Mouse (Mus musculus): ENCODE data around the gene Col5a1. TPM values are rescaled to one million over a fixed set of nuclear protein-coding genes. Genes with fewer than 3 reads are reported as not detected.

Col5a1 gene
- polyA plus RNA-seq, 1 experiment from 2014 or later, result 11.1 TPM

DNA sequence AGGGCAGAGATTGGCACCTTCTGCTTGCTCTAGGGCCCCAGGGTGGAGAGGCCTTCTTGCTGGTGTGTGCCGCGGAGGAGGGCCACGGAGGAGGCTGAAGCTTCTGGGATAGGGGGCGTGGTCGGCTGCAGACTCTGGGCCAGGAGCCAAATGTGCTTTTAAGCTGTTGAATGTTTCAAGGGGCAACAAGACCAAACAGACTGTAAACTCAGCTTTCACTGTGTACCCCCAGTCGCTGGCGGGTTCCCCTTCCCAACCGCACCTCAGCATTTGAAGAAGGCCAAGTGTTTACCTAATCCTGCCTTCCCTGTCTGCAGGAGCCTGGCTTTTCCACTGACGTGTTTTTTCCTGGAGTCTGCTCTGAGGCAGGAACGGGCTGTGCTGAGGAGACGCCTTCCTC, 48.0 kb downstream of the Col5a1 start:
- Histone ChIP-seq H3K9me3 (no peaks in the 10 kb centered on the region), H3K4me3 (no peak overlapping the region), H3K27me3 (ENCODE audit: poor library complexity, severe bottlenecking) (no peaks in the 10 kb centered on the region), H3K27ac (peak overlapping the region; percentile 12; the same call in 1 of the 2 replicates), H3K36me3 (replicated peaks) (no peaks in the 10 kb centered on the region), H3K4me1 (peaks cover 39% of the 10 kb centered on the region)
- 74% methylated on average over 11 of the region's 11 CpGs for WGBS
- DNase-seq (ENCODE audit: extremely low spot score, low spot score), result no peak

DNA sequence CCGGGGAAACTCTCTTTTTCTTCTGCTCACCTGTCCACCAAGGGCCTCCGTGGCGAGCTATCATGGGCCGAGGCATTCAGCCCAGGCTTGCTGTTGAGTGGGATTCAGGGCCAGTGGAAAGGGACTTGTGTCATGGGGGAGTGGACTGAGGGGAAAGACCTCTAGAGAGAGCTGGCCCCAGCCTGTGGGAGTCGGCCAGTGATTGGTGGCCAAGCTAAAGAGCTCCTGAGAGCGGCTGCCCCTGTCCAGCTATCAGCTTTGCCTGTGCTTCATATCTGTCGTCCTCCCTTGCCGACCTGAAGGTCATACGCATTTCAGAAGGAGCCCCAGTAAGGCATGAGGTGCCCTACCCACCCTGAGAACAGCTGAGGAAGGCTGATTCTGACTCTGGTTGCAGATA, 48.6 kb downstream of the Col5a1 start:
- no peak for DNase-seq (ENCODE audit: extremely low spot score, low spot score)
- H3K4me3 ChIP-seq, result no peak overlapping the region
- peaks cover 39% of the 10 kb centered on the region for H3K4me1 ChIP-seq
- H3K36me3 ChIP-seq (replicated peaks), result no peaks in the 10 kb centered on the region
- no peaks in the 10 kb centered on the region for H3K27me3 ChIP-seq (ENCODE audit: poor library complexity, severe bottlenecking)
- H3K27ac ChIP-seq, result 0 out of 2 replicates have a peak overlapping the region, but pooled peaks have one; percentile 12
- no peaks in the 10 kb centered on the region for H3K9me3 ChIP-seq
- 82% methylated on average over 9 of the region's 9 CpGs for WGBS

GRCm38 (mm10) chr2:27935441-27935840, 49.2 kb downstream of the Col5a1 start:
- 96% methylated on average over 2 of the region's 2 CpGs for WGBS
- Histone ChIP-seq H3K4me1 (peaks cover 38% of the 10 kb centered on the region), H3K27ac (no peak overlapping the region), H3K36me3 (replicated peaks) (no peaks in the 10 kb centered on the region), H3K27me3 (ENCODE audit: poor library complexity, severe bottlenecking) (no peaks in the 10 kb centered on the region), H3K9me3 (no peaks in the 10 kb centered on the region), H3K4me3 (no peak overlapping the region)
- DNase-seq (ENCODE audit: extremely low spot score, low spot score), result no peak

DNA sequence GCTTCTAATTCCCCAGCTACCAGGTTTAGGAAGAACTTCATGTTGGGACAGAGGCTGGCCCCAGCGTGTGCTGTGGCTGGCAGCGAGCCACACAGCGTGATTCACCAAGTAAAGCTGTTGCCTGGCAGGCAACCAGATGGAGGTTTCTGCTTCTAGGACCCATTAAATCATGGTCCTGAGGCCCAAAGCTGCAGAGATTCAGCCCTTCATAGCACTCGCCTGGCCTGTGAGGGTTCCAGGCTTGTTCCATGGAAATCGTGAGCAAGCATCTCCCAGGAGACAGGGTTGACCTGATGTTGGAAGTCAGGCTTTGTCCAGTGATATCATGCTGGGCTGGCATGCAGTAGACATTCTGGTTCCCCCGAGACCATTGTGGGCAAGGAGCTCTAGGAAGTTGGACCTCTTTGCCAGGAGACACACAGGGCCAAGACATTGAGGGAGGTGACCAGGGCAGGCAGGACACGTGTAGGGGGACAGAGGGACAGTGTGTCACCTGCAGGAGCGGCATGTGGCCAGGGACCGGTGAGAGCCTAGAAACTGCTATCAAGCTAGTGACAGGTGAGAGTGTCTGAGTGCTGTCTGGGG, 50.5 kb downstream of the Col5a1 start:
- Histone ChIP-seq H3K9me3 (no peaks in the 10 kb centered on the region), H3K27me3 (ENCODE audit: poor library complexity, severe bottlenecking) (no peaks in the 10 kb centered on the region), H3K27ac (no peak overlapping the region), H3K36me3 (replicated peaks) (no peaks in the 10 kb centered on the region), H3K4me3 (no peak overlapping the region), H3K4me1 (peaks cover 25% of the 10 kb centered on the region)
- DNase-seq (ENCODE audit: extremely low spot score, low spot score), result no peak
- 91% methylated on average over 9 of the region's 9 CpGs for WGBS

- H3K4me3 ChIP-seq, result no peak overlapping the region
- no peaks in the 10 kb centered on the region for H3K27me3 ChIP-seq (ENCODE audit: poor library complexity, severe bottlenecking)
- peaks cover 3% of the 10 kb centered on the region; the same call in 1 of the 2 replicates for H3K4me1 ChIP-seq
- no peaks in the 10 kb centered on the region for H3K9me3 ChIP-seq
- WGBS, result 92% methylated on average over 4 of the region's 4 CpGs
- H3K36me3 ChIP-seq (replicated peaks), result no peaks in the 10 kb centered on the region
- DNase-seq (ENCODE audit: extremely low spot score, low spot score), result no peak
- no peak overlapping the region for H3K27ac ChIP-seq
These were observed 53.2 kb downstream of the Col5a1 start for GRCm38 (mm10) chr2:27939433-27939832.

GRCm38 (mm10) chr2:27940144-27940543, 53.9 kb downstream of the Col5a1 start:
- Histone ChIP-seq H3K27me3 (ENCODE audit: poor library complexity, severe bottlenecking) (no peaks in the 10 kb centered on the region), H3K4me3 (no peak overlapping the region), H3K36me3 (replicated peaks) (no peaks in the 10 kb centered on the region), H3K9me3 (no peaks in the 10 kb centered on the region), H3K27ac (no peak overlapping the region), H3K4me1 (no peaks in the 10 kb centered on the region)
- WGBS, result 88% methylated on average over 12 of the region's 12 CpGs
- no peak for DNase-seq (ENCODE audit: extremely low spot score, low spot score)

DNA sequence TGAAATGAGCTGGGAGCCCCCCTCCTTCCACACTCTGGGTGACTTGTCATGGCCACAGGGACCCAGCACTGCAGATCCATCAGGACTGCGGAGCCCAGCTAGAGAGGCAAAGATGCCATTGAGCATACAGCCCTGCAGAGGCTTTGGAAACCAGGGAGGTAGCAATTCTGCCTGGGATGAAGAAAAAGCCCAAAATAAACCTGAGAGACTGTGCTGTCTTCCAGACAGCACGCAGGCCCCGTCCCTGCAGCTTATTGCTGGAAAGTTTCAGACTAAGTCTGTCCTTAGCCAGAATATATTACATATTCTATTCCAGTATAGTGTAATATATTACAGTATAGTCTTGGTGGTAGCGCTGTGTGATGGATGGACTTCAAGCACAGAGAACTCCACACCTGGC, 61.0 kb downstream of the Col5a1 start:
- WGBS, result 93% methylated on average over 4 of the region's 4 CpGs
- H3K9me3 ChIP-seq, result no peaks in the 10 kb centered on the region
- no peaks in the 10 kb centered on the region for H3K4me1 ChIP-seq
- no peak overlapping the region for H3K27ac ChIP-seq
- no peak for DNase-seq (ENCODE audit: extremely low spot score, low spot score)
- peaks cover 20% of the 10 kb centered on the region for H3K36me3 ChIP-seq (replicated peaks)
- no peak overlapping the region for H3K4me3 ChIP-seq
- H3K27me3 ChIP-seq (ENCODE audit: poor library complexity, severe bottlenecking), result no peaks in the 10 kb centered on the region

- no peaks in the 10 kb centered on the region for H3K27me3 ChIP-seq (ENCODE audit: poor library complexity, severe bottlenecking)
- no peak for DNase-seq (ENCODE audit: extremely low spot score, low spot score)
- no peak overlapping the region for H3K4me3 ChIP-seq
- peaks cover 24% of the 10 kb centered on the region for H3K36me3 ChIP-seq (replicated peaks)
- no peaks in the 10 kb centered on the region for H3K9me3 ChIP-seq
- 89% methylated on average over 5 of the region's 5 CpGs for WGBS
- no peak overlapping the region for H3K27ac ChIP-seq
- H3K4me1 ChIP-seq, result no peaks in the 10 kb centered on the region
These were observed 61.7 kb downstream of the Col5a1 start for GRCm38 (mm10) chr2:27947917-27948316.

- Histone ChIP-seq H3K9me3 (no peaks in the 10 kb centered on the region), H3K27ac (no peak overlapping the region), H3K4me1 (peaks cover 31% of the 10 kb centered on the region), H3K27me3 (ENCODE audit: poor library complexity, severe bottlenecking) (no peaks in the 10 kb centered on the region), H3K36me3 (replicated peaks) (peaks cover 27% of the 10 kb centered on the region), H3K4me3 (no peak overlapping the region)
- 91% methylated on average over 3 of the region's 3 CpGs for WGBS
- no peak for DNase-seq (ENCODE audit: extremely low spot score, low spot score)
These were observed 67.6 kb downstream of the Col5a1 start for GRCm38 (mm10) chr2:27953866-27954265.

DNA sequence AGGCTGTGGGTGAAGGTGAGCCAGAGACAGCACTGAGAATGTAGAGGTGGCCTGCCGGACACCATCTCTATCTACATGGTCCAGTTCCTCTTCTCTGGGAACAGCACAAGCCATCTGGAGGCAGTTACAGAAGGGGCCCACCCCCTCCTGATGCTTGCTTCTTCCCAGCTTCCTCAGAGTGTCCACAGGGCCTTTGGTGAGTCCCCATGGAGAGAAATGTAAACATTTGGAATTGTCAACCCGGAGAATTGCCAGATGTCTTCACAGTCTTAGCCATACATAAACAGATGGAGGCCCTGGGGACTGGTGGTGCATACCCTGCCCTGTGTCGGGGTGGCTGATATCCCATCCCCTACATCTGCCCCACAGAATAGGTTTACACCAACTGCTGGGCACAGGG, 68.7 kb downstream of the Col5a1 start:
- peaks cover 27% of the 10 kb centered on the region for H3K36me3 ChIP-seq (replicated peaks)
- H3K4me1 ChIP-seq, result peaks cover 31% of the 10 kb centered on the region
- 0 out of 2 replicates have a peak overlapping the region, but pooled peaks have one; percentile 15 for H3K27ac ChIP-seq
- H3K4me3 ChIP-seq, result no peak overlapping the region
- WGBS, result 68% methylated on average over 3 of the region's 3 CpGs
- no peaks in the 10 kb centered on the region for H3K27me3 ChIP-seq (ENCODE audit: poor library complexity, severe bottlenecking)
- H3K9me3 ChIP-seq, result no peaks in the 10 kb centered on the region
- DNase-seq (ENCODE audit: extremely low spot score, low spot score), result no peak

- no peaks in the 10 kb centered on the region for H3K27me3 ChIP-seq (ENCODE audit: poor library complexity, severe bottlenecking)
- no peaks in the 10 kb centered on the region for H3K9me3 ChIP-seq
- WGBS, result 86% methylated on average over 7 of the region's 7 CpGs
- H3K36me3 ChIP-seq (replicated peaks), result peaks cover 16% of the 10 kb centered on the region
- DNase-seq (ENCODE audit: extremely low spot score, low spot score), result no peak
- H3K27ac ChIP-seq, result peak overlapping the region; percentile 56; the same call in 1 of the 2 replicates
- no peak overlapping the region for H3K4me3 ChIP-seq
- peaks cover 31% of the 10 kb centered on the region for H3K4me1 ChIP-seq
These were observed 70.5 kb downstream of the Col5a1 start for GRCm38 (mm10) chr2:27956751-27957150.

- Histone ChIP-seq H3K4me1 (peaks cover 31% of the 10 kb centered on the region), H3K27ac (peak overlapping the region; percentile 56; the same call in 1 of the 2 replicates), H3K9me3 (no peaks in the 10 kb centered on the region), H3K27me3 (ENCODE audit: poor library complexity, severe bottlenecking) (no peaks in the 10 kb centered on the region), H3K4me3 (no peak overlapping the region), H3K36me3 (replicated peaks) (peaks cover 12% of the 10 kb centered on the region)
- 66% methylated on average over 5 of the region's 5 CpGs for WGBS
- DNase-seq (ENCODE audit: extremely low spot score, low spot score), result no peak
These were observed 71.0 kb downstream of the Col5a1 start for GRCm38 (mm10) chr2:27957184-27957583.

GRCm38 (mm10) chr2:27959275-27959674, 73.0 kb downstream of the Col5a1 start:
- no peaks in the 10 kb centered on the region for H3K9me3 ChIP-seq
- peaks cover 31% of the 10 kb centered on the region for H3K4me1 ChIP-seq
- WGBS, result 75% methylated on average over 6 of the region's 6 CpGs
- H3K36me3 ChIP-seq (replicated peaks), result peaks cover 9% of the 10 kb centered on the region; the same call in 1 of the 2 replicates
- H3K4me3 ChIP-seq, result no peak overlapping the region
- DNase-seq (ENCODE audit: extremely low spot score, low spot score), result no peak
- no peaks in the 10 kb centered on the region for H3K27me3 ChIP-seq (ENCODE audit: poor library complexity, severe bottlenecking)
- H3K27ac ChIP-seq, result no peak overlapping the region

- Histone ChIP-seq H3K36me3 (replicated peaks) (peaks cover 24% of the 10 kb centered on the region), H3K4me1 (peaks cover 25% of the 10 kb centered on the region), H3K4me3 (no peak overlapping the region), H3K9me3 (no peaks in the 10 kb centered on the region), H3K27me3 (ENCODE audit: poor library complexity, severe bottlenecking) (no peaks in the 10 kb centered on the region), H3K27ac (no peak overlapping the region)
- DNase-seq (ENCODE audit: extremely low spot score, low spot score), result no peak
- WGBS, result 89% methylated on average over 2 of the region's 2 CpGs
These were observed 75.0 kb downstream of the Col5a1 start for GRCm38 (mm10) chr2:27961190-27961589.

All from forebrain, embryonic 10.5 days (tissue).